Mouse (Mus musculus) CD8-positive naive resting alpha-beta T cell, adult 2 months (primary cell): ENCODE data around the gene Cenpk.
"Not testable (repeated sequence)": the region's sequence is repeated elsewhere in the genome, so short reads cannot be mapped to it uniquely, and the experiment has no call there.

Experiments
- DNase-seq, 2 experiments: peaks; one replicate each; pipeline ENCODE4 v3.0.0; 2022; ENCODE audit warnings: low read depth in 2 of 2, low spot score in 2 of 2

The Cenpk gene

DNA sequence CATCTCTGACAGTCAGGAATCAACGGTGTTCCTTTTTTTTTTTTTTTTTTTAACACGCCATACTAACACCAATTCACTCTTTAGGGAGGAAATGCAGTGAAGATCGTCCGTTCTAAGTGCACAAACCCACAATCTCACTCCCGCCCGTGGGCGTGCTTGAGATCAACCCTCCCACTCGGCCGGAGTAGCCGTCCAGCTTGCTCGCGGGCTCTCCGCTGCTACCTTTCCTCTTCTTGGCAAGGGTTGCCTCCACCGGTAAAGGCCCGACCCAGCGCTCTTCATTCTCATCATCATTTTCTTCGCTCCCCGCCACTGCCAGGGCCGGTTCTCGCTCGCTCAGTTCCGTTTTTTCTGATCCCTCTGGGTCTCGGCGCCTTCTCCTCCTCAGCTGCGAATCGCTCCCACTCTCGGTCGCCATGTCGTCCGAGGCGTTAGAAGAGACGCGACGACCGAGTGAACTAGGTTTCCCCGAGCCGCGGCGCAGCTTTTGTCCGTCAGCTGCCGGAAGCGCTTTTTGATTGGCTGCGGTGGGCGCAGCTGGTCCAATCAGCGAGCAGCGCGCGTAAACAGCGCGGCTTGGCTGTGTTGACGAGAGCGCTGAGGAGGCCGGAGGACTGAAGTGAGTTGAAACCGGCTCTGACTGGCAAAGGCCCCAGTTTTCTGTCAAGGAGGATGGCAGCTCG, at the start of gene Cenpk, which contains the start of gene Ppwd1:
TSS of gene Cenpk (plus strand) at position 228 of the 683 bp plus-strand sequence.
TSS of gene Ppwd1 (minus strand) at position 460 of the 683 bp plus-strand sequence.
- peak; percentile 95 to 96 for DNase-seq

DNA sequence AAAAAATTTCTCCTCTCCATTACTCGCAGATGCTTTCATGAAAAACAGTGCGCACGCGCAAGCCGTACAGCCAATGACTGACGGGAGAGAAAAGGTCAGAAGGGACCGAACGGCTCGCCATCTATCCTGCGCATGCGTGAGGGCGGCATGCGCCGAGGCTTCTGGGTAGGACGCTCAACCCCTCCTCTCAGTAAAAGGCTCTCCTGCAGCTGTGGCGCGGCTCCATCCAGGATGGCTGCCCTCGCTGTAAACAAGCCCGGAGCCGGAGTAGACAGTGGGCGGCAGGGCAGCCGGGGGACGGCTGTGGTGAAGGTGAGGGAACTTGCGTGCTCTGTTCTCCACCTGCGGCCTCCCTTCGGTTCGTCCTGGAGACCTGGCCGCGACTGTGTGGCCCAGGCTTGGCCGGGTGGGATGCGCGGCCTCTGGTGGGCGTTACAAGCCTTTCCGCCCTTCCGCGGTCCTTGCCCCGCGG, 49.7 kb upstream of the Cenpk start, which contains the start of gene Trim23:
TSS of gene Trim23 (plus strand) at position 148 of the 472 bp plus-strand sequence.
- peak; percentile 92 to 93 for DNase-seq

DNA sequence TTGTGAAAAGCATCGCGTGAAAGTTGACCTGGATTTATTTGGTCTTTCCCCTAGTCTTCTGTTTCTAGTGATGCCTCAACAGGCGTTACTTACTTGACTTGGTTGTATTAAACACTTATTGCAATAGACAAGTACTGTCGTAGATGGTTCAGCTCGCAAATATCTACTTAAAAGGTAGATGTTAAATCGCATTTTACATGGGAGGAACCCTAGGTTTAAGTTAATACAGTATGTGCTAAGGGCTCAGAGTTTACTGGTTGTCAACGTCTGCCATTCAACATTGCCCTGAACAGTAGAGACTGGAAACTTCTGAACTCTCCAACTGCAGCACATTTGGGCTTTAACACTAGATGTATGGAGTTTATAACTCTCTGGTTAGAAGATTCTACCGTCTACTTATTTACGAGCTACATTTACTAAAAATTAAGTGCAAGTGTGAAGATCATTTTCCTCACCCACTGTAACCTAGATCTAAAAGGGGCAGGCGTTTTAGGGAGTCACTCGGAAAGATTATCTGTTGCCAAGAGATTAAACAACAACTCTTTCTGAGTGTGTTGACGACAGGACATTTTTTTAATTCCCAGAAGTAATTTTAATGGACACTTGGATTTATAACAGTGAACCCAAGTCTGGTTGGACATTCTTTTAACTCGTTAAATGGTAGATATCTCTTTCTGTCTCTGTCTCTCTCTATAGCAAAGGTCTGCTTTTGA, 49.1 kb upstream of the Cenpk start:
- no peak for DNase-seq

DNA sequence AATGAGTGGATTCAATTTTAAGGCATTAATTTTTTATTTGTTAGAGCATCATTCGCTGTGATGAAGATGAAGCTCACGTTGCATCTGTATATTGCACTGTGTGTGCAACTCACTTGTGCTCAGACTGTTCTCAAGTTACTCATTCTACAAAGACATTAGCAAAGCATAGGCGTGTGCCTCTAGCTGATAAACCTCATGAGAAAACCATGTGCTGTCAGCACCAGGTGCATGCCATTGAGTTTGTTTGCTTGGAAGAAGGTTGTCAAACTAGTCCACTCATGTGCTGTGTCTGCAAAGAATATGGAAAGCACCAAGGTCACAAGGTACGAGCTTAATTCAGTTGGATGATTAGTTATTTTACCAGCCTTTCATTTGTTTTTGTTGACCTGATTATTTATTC, 41.1 kb upstream of the Cenpk start:
- DNase-seq: no peak

DNA sequence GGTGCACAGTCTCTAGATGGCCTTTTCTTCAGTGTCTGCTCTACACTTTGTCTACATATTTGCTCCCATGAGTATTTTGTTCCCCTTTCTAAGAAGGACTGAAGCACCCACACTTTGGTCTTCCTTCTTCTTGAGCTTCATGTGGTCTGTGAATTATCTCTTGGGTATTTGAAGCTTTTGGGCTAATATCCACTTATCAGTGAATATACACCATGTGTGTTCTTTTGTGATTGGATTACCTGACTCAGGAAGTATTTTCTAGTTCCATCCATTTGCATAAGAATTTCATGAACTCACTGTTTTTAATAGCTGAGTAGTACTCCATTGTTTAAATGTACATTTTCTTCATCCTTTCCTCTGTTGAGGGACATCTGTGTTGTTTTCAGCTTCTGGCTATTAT, 32.5 kb upstream of the Cenpk start:
- DNase-seq: not testable (repeated sequence)

DNA sequence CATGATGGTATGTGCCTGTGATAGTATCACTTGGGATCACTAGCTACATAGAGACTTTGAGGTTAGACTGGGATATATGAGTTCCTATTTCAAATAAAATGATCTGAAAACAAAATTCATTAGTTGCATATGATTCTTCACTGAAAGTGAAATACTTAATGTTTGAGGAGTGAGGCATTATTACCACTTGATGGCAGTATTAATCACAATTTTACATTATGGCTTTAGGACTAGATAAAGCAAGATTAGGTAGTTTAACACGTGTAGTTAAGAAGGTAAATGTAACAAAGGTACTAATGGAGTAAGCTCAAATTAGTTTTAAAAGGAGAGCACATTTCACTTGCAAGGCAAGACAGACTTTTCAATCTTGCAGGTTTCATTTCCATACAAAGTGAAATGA, 24.1 kb upstream of the Cenpk start:
- DNase-seq: no peak

DNA sequence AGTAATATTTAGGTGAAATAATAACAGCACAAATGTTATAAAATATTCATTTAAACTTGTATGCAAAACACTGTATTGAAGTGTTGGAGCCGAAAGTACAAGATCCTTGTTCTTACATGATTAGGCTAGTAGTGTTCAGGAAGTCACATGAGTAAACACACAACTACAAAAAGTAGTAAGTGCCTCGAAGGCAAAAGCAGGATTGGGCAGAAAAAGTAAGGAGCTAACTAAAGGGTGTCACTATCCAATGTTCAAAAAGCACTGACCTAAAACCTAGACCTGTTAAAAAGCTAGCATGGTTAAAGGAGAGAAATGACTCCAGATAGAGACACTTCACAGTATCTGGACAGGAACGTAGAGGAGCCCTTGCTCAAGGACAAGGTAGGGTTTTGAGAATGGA, 933 bp upstream of the Cenpk start:
- no peak for DNase-seq

DNA sequence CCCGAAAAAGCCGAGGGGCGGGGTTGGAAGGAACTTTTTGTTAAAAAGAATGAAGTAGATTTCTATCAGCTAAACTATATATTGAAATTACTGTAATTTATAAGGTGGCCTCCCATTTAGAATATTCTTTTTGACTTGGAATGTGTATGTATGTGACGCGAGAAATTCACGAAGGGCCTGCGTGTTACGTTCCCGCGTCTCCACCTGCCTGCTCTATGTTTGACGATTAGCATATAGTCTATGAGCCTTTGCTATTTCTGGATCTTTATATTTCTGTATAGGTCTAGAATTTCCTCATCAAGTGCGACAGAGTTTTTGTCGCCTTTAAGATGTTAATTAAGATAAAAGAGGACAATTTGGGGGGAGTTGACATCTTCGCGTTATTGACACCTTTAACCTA, 770 bp downstream of the Cenpk start:
- DNase-seq: no peak

DNA sequence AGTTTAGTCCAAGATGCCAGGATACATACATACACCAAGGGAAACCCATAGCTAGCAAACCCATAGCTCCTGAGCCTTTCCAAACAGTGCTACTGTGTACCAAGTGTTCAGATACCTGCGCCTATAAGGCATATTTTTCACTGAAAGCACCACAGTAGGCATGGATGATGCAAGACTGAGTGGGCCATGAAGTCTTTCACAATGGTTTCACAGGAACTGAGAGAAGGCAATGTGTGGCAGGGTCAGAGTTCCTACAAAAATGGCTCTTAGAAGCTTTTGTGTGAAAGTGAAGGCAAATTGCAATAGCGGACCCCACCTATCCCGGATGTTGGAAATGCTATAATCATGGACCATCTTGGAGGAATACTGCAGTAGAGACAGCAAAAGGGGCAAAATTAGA, 30.6 kb downstream of the Cenpk start:
- no peak for DNase-seq

DNA sequence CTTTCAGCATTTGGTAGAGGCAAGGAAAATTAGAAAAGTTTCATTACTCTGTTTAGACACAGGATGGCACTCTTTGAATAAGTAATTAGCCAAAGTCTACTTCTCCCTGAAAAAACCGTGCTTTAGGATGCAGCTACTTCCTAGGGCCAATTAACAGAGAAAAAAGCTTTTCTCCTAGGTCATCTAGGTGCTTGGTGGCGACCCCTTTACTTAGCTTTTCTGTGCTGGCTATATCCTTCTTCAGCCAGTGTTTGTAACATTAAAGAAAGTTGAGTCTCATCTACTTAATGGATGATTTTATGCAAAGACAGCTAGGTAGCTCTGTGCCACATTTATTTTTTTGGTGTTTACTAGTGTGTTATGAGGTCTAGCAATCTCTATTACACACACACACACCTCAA, 56.6 kb downstream of the Cenpk start:
- peak; percentile 5 to 25 for DNase-seq

DNA sequence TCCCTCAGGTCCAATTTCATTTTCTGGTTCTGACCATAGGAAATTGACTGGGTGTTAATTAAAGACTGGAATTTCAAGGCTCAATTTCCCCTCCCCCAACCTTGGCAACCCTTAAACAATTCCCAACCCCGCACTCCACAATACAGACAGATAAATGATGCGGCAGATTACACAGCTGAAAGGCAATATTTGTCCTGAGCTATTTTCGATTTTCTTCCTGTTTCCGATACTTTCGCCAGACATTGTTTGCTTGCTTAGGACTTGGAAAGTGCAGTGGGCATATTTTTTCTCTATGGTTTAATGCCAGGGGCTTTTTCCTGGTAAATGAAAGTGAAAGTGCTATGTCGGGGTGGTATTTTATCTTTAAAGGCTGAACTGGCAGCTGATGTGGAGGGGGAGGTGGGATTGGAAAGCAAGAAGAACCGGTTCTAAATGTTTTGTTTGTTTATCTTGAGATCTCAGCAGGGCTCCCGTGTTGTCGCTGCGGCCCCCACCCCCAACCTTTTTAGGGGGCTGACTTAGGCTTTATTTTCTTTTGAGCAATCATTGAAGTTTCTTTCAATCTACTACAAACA, 57.4 kb downstream of the Cenpk start:
- peak; percentile 23 to 39 for DNase-seq

DNA sequence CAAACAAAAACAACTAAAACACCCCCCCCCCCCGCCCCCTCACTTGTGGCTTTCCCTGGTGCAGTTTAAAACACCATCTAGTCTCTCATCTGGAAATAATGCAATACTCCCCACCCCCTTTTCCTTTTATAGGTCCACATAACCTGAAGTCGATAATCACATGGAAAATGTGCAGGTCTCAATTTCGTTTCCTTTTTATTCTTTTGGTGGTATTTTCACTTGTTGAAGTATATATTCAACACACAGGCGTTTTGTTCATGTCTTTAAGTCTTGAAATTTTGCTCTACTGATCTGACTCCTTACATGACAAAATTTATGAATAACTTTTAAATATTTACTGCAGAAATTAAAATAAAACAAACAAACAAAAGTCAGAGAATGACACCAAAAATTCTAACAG, 57.9 kb downstream of the Cenpk start:
- peak in 1 of 2 experiments; percentile 3 for DNase-seq

DNA sequence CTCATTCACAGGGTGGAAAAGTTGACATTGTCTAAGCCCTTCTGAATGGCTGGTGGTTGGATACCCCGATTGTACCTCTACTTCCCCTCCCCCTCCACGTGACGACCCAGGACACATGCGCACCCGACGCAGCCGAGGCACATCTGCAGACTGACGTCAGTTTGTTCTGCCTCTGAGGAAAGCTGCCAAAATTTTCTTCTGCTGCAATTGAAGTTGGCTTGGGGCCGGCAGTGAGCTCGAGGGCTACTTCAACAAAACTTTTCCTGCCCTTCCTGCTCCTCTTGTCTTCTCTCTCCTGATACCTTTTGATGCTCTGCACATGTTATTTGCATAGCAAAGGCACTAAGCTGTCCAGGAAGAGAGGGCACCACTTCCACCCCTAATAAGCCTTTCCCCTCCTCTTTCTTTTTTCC, 58.5 kb downstream of the Cenpk start:
- DNase-seq: peak; percentile 79 to 84

DNA sequence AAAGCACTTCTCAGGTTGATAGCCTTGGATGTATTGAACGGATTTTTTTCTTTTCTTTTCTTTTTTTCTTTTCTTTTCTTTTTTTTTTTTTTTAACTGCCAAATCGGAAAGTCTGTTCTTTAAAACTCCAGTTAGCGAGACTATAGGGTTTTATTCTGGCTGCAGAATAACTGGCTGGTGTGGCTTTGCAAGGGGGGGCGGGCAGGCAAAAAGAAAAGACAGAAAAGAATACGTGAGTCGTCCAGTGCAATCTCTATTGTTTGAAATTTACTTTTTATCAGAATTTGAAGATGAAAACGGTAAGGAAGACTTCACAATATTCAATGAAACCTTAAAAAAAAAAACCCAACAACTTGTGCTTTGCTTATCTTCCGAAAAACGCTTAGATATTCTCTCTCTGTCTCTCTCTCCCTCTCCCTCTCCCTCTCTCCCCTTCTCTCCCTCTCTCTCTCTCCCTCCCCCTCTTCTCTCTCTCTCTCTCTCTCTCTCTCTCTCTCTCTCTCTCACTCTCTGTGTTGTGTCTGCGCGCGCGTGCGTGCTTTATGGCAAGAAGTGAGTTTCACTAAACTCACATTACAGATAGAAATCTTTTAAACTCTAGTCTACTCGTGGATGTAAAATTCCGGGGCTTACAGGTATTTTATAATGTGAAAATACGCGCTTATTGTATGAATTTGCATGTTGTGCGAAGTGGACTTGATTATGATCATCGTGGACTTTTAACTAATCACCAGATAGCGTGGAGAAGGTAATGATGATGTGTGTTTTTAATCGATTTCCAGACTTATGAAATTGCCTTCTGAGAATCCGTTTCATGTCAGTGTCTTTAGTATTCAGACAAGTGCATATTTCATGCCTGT, 59.2 kb downstream of the Cenpk start, which contains the start of gene Adamts6:
TSS of gene Adamts6 (plus strand) at position 470 of the 860 bp plus-strand sequence.
- peak in 1 of 2 experiments; percentile 21 for DNase-seq

DNA sequence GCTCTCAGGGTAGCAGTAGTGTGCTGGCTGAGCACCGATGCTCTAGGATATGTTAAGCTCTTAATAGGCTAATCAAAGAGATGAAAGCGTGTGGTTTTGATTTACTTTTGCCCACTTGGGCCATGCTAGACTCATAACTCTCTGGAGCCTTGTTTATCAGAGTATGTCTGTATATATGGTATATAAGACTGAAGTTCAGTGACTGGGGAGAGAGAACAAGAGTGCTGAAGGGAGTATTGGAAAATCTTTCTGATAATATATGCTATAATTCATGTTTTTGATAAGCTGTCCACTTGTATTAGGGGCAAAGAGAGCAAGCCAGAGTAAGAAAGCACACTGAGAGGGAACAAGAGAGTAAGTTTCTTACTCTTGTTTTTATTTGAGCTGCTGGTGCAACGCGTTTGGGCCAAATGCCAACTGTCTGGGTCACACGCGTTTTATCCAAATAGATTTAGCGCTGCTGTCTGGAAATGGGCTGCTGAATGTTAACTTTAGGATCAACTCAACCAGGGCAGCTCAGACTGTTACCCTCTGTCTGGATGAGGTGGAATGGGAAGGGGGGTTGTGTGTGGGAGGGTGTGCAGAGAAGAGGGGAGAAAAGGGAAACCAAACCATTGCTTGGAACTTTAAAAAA, 59.9 kb downstream of the Cenpk start:
- DNase-seq: no peak

DNA sequence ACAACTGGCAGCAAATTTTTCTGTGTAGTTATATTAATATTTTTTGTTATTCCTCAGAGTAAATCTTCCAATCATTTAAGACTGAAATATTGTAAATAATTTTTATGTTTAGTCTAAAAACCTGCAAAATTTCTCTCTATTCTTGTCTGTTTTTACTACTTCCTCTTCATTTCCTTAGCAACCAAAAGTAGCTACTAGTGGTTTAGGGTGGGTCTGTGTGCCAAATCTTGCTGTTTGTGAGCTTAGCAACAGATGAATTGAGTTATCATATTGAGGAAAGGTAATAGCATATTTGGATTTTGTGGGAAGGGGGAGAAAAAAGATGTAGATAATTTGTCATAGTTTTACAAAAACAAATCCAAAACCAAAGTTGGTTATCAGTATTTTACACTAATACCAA, 60.8 kb downstream of the Cenpk start:
- no peak for DNase-seq

DNA sequence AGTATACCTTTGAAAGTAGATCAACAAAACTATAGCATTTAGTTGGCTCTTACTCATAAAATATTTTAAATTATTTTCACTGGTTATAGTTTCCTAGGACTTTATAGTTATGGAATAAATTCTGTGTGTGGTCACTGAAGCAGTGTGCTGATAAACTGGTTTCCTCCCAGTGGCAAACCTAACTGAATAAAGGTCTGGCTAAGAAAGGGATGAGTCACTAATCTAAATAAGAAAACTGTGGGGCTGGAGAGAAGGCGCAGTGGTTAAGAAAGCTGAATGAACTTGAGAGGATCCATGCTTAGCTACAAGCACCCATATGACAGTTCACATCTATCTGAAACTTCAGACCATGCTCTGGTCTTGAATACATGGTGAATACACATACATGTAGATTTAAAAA, 67.1 kb downstream of the Cenpk start:
- no peak for DNase-seq
